13 mouse cellular contexts compared by ENCODE assay signal in genomic region chr2:35830966-35831903, GRCm38 (mm10).
DNase-seq lines count a peak whose midpoint lies in the region; ATAC-seq and TF ChIP-seq lines count a peak whose summit lies in the region.
"Had no signal": no experiment of that assay in that cellular context is flagged by ENCODE, and none has a peak within 500 bp of the region (broad histone marks: within the 10 kb centered on the region; RNA-seq: fewer than 3 reads in every experiment).

No protein-coding gene starts in this region.

- no peak overlapping the region for H3K4me2 ChIP-seq in heart, postnatal 0 days (ENCODE audit: low read depth, low read length)
- peak overlapping the region; percentile 20; the same call in 1 of the 2 replicates for H3K4me2 ChIP-seq in liver, embryonic 14.5 days (ENCODE audit: low read depth)
- H3K4me2 ChIP-seq: midbrain, embryonic 15.5 days had no signal

- no peaks in the 10 kb centered on the region for H3K9me3 ChIP-seq in heart, postnatal 0 days (replicated peaks; ENCODE audit: control insufficient read depth, low read length)
- no peaks in the 10 kb centered on the region for H3K9me3 ChIP-seq in liver, embryonic 14.5 days (ENCODE audit: control insufficient read depth, low read length)
- H3K9me3 ChIP-seq: midbrain, embryonic 15.5 days had no signal

- H3K27me3 ChIP-seq in heart, postnatal 0 days (ENCODE audit: control insufficient read depth, insufficient read depth, low read length), result no peaks in the 10 kb centered on the region
- no peaks in the 10 kb centered on the region for H3K27me3 ChIP-seq in liver, embryonic 14.5 days (ENCODE audit: control insufficient read depth, insufficient read depth, low read length)
- H3K27me3 ChIP-seq: midbrain, embryonic 15.5 days had no signal

- 0 out of 2 replicates have a peak overlapping the region, but pooled peaks have one; percentile 7 for H3K27ac ChIP-seq in heart, postnatal 0 days (ENCODE audit: low read depth)
- H3K27ac ChIP-seq in liver, embryonic 14.5 days, result peak overlapping the region; percentile 62
- H3K27ac ChIP-seq: midbrain, embryonic 15.5 days had no signal

- H3K4me3 ChIP-seq in heart, postnatal 0 days (ENCODE audit: low read depth, low read length), result no peak overlapping the region
- no peak overlapping the region for H3K4me3 ChIP-seq in liver, embryonic 14.5 days (ENCODE audit: insufficient read depth in 1 of 2, low read depth in 2 of 2, low read length in 2 of 2)
- H3K4me3 ChIP-seq: midbrain, embryonic 15.5 days had no signal

- TF ChIP-seq CTCF in heart, postnatal 0 days (IDR thresholded peaks at IDR 0.05; ENCODE audit: low read depth), result no peak
- no peak for TF ChIP-seq CTCF in liver, embryonic 14.5 days (IDR thresholded peaks at IDR 0.05; ENCODE audit: low read depth)

- peaks cover 18% of the 10 kb centered on the region; the same call in 1 of the 2 replicates for H3K4me1 ChIP-seq in heart, postnatal 0 days (ENCODE audit: control insufficient read depth, insufficient read depth)
- H3K4me1 ChIP-seq in liver, embryonic 14.5 days (replicated peaks; ENCODE audit: control insufficient read depth in 2 of 2, insufficient read depth in 2 of 2, low read length in 1 of 2), result peaks cover 22 to 45% of the 10 kb centered on the region in 2 experiments
- H3K4me1 ChIP-seq: midbrain, embryonic 15.5 days had no signal

- 45% methylated on average over 6 of the region's 6 CpGs for WGBS in heart, postnatal 0 days
- 22% methylated on average over 6 of the region's 6 CpGs for WGBS in liver, embryonic 14.5 days (ENCODE audit: insufficient replicate concordance)

- no peak for ATAC-seq in heart, postnatal 0 days (ENCODE audit: insufficient read depth, low read depth)
- ATAC-seq in liver, embryonic 14.5 days (ENCODE audit: insufficient read depth), result peak; percentile 83
- ATAC-seq: midbrain, embryonic 15.5 days had no signal

- TF ChIP-seq EP300 in heart, postnatal 0 days (IDR thresholded peaks at IDR 0.05; ENCODE audit: low read depth), result no peak
- TF ChIP-seq EP300 in liver, embryonic 14.5 days (IDR thresholded peaks at IDR 0.05; ENCODE audit: low read depth), result peak; percentile 84

- H3K9ac ChIP-seq in heart, postnatal 0 days (replicated peaks; ENCODE audit: low read depth, low read length), result no peak overlapping the region
- no peak overlapping the region for H3K9ac ChIP-seq in liver, embryonic 14.5 days (replicated peaks)
- H3K9ac ChIP-seq: midbrain, embryonic 15.5 days had no signal

- intact Hi-C loops in heart, postnatal 14 days (cut with DNase I), result loop anchor here (5.0 kb wide), 1 partner anchor 71 kb away; no protein-coding TSS in a partner anchor

- no peaks in the 10 kb centered on the region for H3K36me3 ChIP-seq in heart, postnatal 0 days (replicated peaks; ENCODE audit: control insufficient read depth, insufficient read depth, low read length)
- H3K36me3 ChIP-seq in liver, embryonic 14.5 days (replicated peaks; ENCODE audit: control insufficient read depth, insufficient read depth, low read depth), result no peaks in the 10 kb centered on the region
- H3K36me3 ChIP-seq: midbrain, embryonic 15.5 days had no signal

- peak; percentile 59 for DNase-seq in heart, postnatal 0 days (ENCODE audit: low spot score)
- DNase-seq in heart, postnatal 14 days, result no peak
- peak; percentile 71 for DNase-seq in c-Kit-positive CD71-positive TER-119-negative erythroid progenitor cells, embryonic 14.5 days (ENCODE audit: low read depth)
- DNase-seq in liver, embryonic 14.5 days (ENCODE audit: low read depth in 3 of 3, low spot score in 3 of 3), result peak; percentile 48 to 57 (median 53)
- peak; percentile 50 for DNase-seq in thymus, postnatal 25 days
- DNase-seq in cerebellum, adult 11 months, result no peak
- DNase-seq in urinary bladder, postnatal 4 days (ENCODE audit: low spot score in 2 of 2), result no peak
- DNase-seq in ovary, postnatal 14 days (ENCODE audit: low spot score), result no peak
- DNase-seq: adrenal gland, postnatal 25 days; kidney, postnatal 14 days; left cerebral cortex, postnatal 4 days; retina, postnatal 1 day had no signal

Comparison
In these comparisons a context has a peak if more than half of its experiments do, and no peak if none do; other contexts are left out.
1. DNase-seq: peak in heart, postnatal 0 days (single experiment), c-Kit-positive CD71-positive TER-119-negative erythroid progenitor cells, embryonic 14.5 days (single experiment), liver, embryonic 14.5 days (3 of 3) and thymus, postnatal 25 days (single experiment); none in heart, postnatal 14 days (0 of 2), cerebellum, adult 11 months (single experiment), urinary bladder, postnatal 4 days (0 of 2) and ovary, postnatal 14 days (single experiment).